Mouse (Mus musculus) heart, adult 2 months (tissue): ENCODE measurements around the gene Tbc1d1.

Experiments
- EP300 ChIP-seq: fragments of 200-500 bp; IDR thresholded peaks from 2 replicates; pipeline ENCODE4 v1.6.1; 2011; ENCODE audit warnings: low read depth, low read length, control low read depth; ENCODE audit not compliant: insufficient read depth
- POLR2A ChIP-seq: fragments of 200-500 bp; IDR thresholded peaks from 2 replicates; pipeline ENCODE4 v1.6.1; 2011; ENCODE audit warnings: mild to moderate bottlenecking, low read depth, low read length, control low read depth; ENCODE audit not compliant: insufficient read depth

DNA sequence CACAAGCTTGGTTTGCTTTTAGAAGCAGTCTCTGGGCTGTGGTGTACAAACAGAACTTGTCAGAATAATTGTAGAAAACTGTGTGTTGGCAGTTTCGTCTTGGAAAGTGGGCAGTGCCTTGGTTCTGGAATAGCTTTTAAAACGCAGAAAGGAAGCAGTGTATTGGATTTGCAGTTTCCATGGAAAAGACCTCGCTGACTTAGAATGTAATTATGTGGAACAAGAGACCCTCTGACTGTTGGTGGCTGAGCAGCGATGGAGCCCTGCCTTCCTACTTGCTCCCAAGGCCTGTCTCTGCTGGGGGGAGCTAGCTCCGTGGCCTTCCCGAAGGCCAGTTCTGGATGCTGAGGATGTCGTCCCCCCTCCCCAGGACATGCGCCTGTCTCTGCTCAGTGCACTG is 168.8 kb downstream of the Tbc1d1 start:
- TF ChIP-seq POLR2A (no peak), EP300 (no peak)
